Mouse (Mus musculus) lung, postnatal 0 days (tissue): Measurements from ENCODE around the gene Vps13a. TPM values are rescaled to one million over a fixed set of nuclear protein-coding genes. Genes with fewer than 3 reads are reported as not detected.

Experiments used
- ATAC-seq: fragments of 200-750 bp; cut with Nextera tagmentation; 2 replicates; pipeline ENCODE4 v1.8.0; 2017; ENCODE audit warnings: moderate library complexity
- DNase-seq: peaks from one replicate; pipeline ENCODE4 v3.0.0-alpha.2; 2016; ENCODE audit warnings: low spot score
- H3K27ac ChIP-seq: fragments of 300-500 bp; sonication (generic); 2 replicates; pipeline ENCODE4 v1.5.1; 2014; ENCODE audit warnings: antibody characterized with exemption, mild to moderate bottlenecking, low read length, mixed read lengths
- H3K27me3 ChIP-seq: fragments of 300-500 bp; sonication (generic); replicated peaks from 2 replicates; pipeline ENCODE4 v1.6.1; 2014; ENCODE audit warnings: low read length, mixed read lengths; ENCODE audit not compliant: insufficient read depth
- H3K36me3 ChIP-seq: fragments of 300-500 bp; sonication (generic); 2 replicates; pipeline ENCODE4 v1.6.1; 2014; ENCODE audit warnings: low read length, mixed read lengths; ENCODE audit not compliant: insufficient read depth
- H3K4me1 ChIP-seq: fragments of 300-500 bp; sonication (generic); 2 replicates; pipeline ENCODE4 v1.6.1; 2014; ENCODE audit warnings: antibody characterized with exemption, low read depth, low read length, mixed read lengths; ENCODE audit not compliant: insufficient read depth
- H3K4me2 ChIP-seq: fragments of 300-500 bp; sonication (generic); replicated peaks from 2 replicates; pipeline ENCODE4 v1.6.1; 2014; ENCODE audit warnings: low read depth, mild to moderate bottlenecking, low read length, moderate library complexity, mixed read lengths
- H3K4me3 ChIP-seq: fragments of 300-500 bp; sonication (generic); 2 replicates; pipeline ENCODE4 v1.5.1; 2014; ENCODE audit warnings: low read depth, low read length
- H3K9ac ChIP-seq: fragments of 300-500 bp; sonication (generic); replicated peaks from 2 replicates; pipeline ENCODE4 v1.6.1; 2014; ENCODE audit warnings: low read depth, mild to moderate bottlenecking
- H3K9me3 ChIP-seq: fragments of 300-500 bp; sonication (generic); 2 replicates; pipeline ENCODE4 v1.6.1; 2016; ENCODE audit warnings: low read length, mixed read lengths
- CTCF ChIP-seq: IDR thresholded peaks from 2 replicates; pipeline ENCODE4 v1.5.1; 2016; ENCODE audit warnings: antibody characterized with exemption, mild to moderate bottlenecking
- EP300 ChIP-seq: IDR thresholded peaks from 2 replicates; pipeline ENCODE4 v1.6.1; 2016; ENCODE audit warnings: antibody characterized with exemption, mild to moderate bottlenecking, control low read depth
- WGBS: fragments of 180-500 bp; shearing (Covaris S2); extraction: QIAGEN DNeasy Blood & Tissue Kit; methylation state at CpG from one replicate; pipeline ENCODE4 v1.1.7; 2014; 5-methylcytosine and 5-hydroxymethylcytosine counted together
- polyA plus RNA-seq: library from polyadenylated mRNA; unstranded; fragments of >200 nt; fragmentation: Nextera tagmentation; extraction: Ambion mirVana; gene quantifications from 2 replicates; pipeline ENCODE4 v1.2.1, GENCODE M21; 2015

Gene Vps13a
- polyA plus RNA-seq, 1 experiment from 2014 or later: 8.2 TPM

DNA sequence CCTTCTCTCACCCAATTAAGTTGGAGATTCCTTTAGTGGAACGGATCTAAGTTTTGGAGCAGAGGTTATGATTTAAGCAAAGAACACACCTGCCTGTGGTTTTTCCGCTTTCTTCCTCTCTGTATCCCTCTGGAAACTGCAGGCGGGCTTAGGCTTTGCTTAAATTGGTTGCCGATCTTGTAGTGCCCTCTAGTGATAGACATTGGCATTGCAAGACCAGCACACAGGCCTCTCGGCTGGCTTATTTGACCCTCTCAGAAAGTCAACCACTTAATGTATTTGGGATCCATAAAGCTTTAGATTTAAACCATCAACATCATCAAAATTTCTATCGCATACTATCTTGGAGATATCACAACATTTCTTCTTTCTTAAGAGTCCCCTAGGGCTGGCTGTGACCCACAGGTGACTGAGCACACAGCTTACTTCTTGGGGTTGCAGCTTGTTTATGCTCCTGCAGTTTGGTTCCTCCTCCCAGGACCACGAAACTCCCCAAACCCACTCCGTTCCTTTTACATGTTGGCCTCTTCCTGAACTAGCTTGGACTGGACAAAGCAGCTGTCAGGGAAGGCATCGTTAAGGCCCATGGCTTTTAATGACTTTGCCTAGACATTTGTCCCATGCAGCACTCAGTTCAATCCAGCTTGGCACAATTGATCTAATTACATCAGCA lies 181.3 kb downstream of the Vps13a start:
- H3K9ac ChIP-seq: no peak overlapping the region
- ATAC-seq (peak; percentile 75), DNase-seq (peak; percentile 87)
- H3K27me3 ChIP-seq: no peaks in the 10 kb centered on the region
- H3K27ac ChIP-seq: no peak overlapping the region
- H3K4me1 ChIP-seq: no peaks in the 10 kb centered on the region
- H3K4me3 ChIP-seq: no peak overlapping the region
- H3K9me3 ChIP-seq: no peaks in the 10 kb centered on the region
- no peaks in the 10 kb centered on the region for H3K36me3 ChIP-seq
- no peak overlapping the region for H3K4me2 ChIP-seq
- TF ChIP-seq EP300: no peak
- peak; percentile 95 for TF ChIP-seq CTCF
- WGBS: 19% methylated on average over 9 of the region's 9 CpGs

DNA sequence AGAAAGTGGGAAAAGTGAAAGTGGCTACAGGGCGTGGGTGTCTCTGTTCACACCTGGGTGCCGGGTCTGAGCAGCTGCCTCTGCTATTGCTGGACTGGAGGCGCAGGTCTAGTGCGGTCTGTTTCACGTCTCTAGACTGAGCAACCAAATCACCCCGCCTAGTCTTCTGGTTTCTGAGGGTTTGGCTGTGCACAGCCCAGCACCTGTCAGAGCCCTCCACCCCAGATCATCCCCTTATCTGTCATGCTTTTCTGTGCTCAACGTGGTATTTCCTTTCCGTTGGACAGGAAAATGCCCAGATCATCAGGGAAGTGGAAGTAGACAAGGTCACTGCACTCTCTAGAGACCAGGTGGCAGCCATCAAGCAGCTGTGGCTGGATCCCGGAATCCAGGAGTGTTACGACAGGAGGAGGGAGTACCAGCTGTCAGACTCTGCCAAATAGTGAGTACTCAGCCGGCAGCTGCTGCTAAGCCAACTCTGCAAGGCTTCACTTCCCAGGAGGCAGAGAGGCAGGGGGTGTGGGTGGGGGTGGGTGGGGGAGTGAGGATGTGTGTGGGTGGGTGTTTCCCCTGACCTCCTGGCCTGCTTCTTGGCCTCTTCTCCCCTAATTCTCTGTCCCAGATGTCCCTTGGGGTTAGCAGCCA lies 182.0 kb downstream of the Vps13a start:
- Histone ChIP-seq H3K4me2 (no peak overlapping the region), H3K27ac (no peak overlapping the region), H3K9ac (no peak overlapping the region), H3K4me1 (no peaks in the 10 kb centered on the region), H3K4me3 (no peak overlapping the region), H3K27me3 (no peaks in the 10 kb centered on the region), H3K9me3 (no peaks in the 10 kb centered on the region), H3K36me3 (no peaks in the 10 kb centered on the region)
- TF ChIP-seq CTCF: no peak
- TF ChIP-seq EP300: no peak
- DNase-seq: peak; percentile 68
- ATAC-seq: peak; percentile 81
- 27% methylated on average over 11 of the region's 11 CpGs for WGBS

DNA sequence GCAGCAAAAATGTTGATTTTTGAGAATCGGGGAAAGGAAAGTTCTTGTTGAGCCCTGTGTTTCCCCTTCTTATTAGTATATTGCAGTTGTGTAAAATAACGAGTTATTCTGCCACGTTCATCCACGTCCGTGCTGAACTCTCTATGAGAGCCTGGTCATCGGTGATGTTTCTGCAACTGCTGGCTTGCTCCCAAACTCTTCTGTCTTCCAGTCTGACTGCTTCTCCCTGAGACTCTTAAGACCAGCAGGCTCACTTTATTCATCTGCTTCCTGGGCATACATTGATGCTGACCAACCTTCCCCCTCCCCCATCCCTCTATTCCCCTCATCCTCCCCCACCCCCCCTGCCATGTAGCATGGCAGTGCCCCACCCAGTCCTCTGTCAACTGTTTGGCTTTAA lies 183.5 kb downstream of the Vps13a start:
- DNase-seq (peak; percentile 35), ATAC-seq (no peak)
- H3K36me3 ChIP-seq: no peaks in the 10 kb centered on the region
- no peaks in the 10 kb centered on the region for H3K4me1 ChIP-seq
- no peaks in the 10 kb centered on the region for H3K27me3 ChIP-seq
- H3K27ac ChIP-seq: no peak overlapping the region
- H3K4me2 ChIP-seq: no peak overlapping the region
- no peak overlapping the region for H3K9ac ChIP-seq
- H3K4me3 ChIP-seq: no peak overlapping the region
- 68% methylated on average over 6 of the region's 6 CpGs for WGBS
- TF ChIP-seq CTCF (no peak), EP300 (no peak)
- H3K9me3 ChIP-seq: no peaks in the 10 kb centered on the region

DNA sequence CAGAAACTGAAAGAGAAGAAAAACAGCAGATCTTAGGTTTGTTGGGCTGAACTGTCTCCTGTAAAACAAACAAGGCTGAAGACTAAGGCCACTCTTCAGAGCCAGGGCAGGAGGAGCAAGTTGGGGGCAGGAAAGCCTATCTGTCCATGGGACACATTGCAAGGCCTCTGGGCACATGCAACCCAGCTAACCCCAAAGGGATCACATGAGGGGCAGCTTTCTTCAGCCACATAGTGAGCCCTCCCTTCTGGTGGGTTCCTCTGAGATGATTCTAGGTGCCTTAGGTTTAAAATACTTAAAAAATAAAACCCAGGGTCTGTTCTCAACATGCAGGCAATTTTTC lies 186.8 kb downstream of the Vps13a start:
- Histone ChIP-seq H3K4me2 (no peak overlapping the region), H3K27ac (no peak overlapping the region), H3K4me1 (no peaks in the 10 kb centered on the region), H3K9me3 (no peaks in the 10 kb centered on the region), H3K27me3 (no peaks in the 10 kb centered on the region), H3K9ac (no peak overlapping the region), H3K36me3 (no peaks in the 10 kb centered on the region), H3K4me3 (no peak overlapping the region)
- ATAC-seq: no peak
- DNase-seq: no peak
- TF ChIP-seq EP300: no peak
- no peak for TF ChIP-seq CTCF

DNA sequence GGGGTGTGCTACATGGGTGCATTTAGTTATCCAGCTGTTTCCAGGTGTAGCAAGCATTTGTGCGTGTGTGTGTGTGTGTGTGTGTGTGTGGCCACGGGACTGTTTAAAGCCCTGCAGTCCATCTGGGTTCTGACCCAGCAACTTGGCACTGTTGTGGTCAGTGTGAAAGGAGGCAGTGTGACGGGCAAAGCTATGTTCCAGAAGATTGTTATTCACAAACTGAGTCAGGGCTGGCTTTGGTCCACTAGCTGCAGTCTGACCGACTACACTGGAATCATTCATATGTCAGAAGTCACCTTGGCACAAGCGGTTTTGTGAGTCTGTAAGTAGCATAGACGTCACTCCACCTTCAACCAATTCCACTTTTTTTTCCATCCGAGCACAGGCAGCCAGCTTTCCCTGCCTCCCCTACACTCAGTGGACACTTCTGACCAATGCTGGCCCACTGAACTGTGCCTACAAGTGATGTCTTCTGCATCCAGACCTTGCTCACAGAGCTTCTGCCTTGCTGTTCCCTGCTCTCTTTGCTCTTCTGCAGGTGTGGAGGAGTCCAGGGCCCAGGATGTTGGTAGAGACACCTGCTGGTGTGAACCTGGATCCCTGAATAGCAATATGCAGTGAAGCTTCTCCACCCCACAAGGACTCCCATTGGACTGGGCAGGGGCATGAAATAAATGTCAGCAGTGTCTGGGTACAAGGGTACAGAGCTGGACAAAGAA lies 187.3 kb downstream of the Vps13a start:
- H3K9ac ChIP-seq: no peak overlapping the region
- no peak overlapping the region for H3K27ac ChIP-seq
- no peaks in the 10 kb centered on the region for H3K9me3 ChIP-seq
- no peak for DNase-seq
- ATAC-seq: peak; percentile 11; the same call in 1 of the 2 replicates
- H3K4me1 ChIP-seq: no peaks in the 10 kb centered on the region
- H3K36me3 ChIP-seq: no peaks in the 10 kb centered on the region
- no peak overlapping the region for H3K4me3 ChIP-seq
- TF ChIP-seq CTCF (no peak), EP300 (no peak)
- no peaks in the 10 kb centered on the region for H3K27me3 ChIP-seq
- no peak overlapping the region for H3K4me2 ChIP-seq
- 72% methylated on average over 7 of the region's 7 CpGs for WGBS

DNA sequence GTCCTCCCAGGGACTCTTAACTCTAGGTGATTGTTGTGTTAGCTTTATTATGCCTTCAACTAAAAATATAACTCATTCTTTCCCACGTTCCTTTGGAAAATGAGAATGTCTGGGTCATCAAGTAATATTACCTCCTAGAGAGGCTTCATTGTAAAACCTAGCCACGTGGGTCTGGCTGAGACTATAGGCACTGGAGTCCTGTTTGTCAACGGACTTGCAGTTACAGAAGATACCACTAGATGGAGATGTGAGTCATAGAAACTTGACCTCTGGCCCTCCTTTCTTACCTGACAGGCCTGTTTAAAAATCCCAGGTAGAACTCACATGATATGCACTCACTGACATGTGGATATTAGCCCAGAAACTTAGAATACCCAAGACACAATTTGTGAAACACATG lies 195.4 kb downstream of the Vps13a start:
- no peak overlapping the region for H3K4me3 ChIP-seq
- H3K27me3 ChIP-seq: no peaks in the 10 kb centered on the region
- no peaks in the 10 kb centered on the region for H3K4me1 ChIP-seq
- no peak overlapping the region for H3K27ac ChIP-seq
- H3K4me2 ChIP-seq: no peak overlapping the region
- ATAC-seq: peak; percentile 54; the same call in 1 of the 2 replicates
- WGBS: 14% methylated on average over 3 of the region's 3 CpGs
- H3K36me3 ChIP-seq: no peaks in the 10 kb centered on the region
- H3K9me3 ChIP-seq: no peaks in the 10 kb centered on the region
- TF ChIP-seq CTCF (peak; percentile 74), EP300 (no peak)
- no peak overlapping the region for H3K9ac ChIP-seq
- peak; percentile 68 for DNase-seq
